Mouse (Mus musculus): ENCODE measurements around the gene Pde3a. TPM values are rescaled to one million over a fixed set of nuclear protein-coding genes. Genes with fewer than 3 reads are reported as not detected.

Pde3a gene
- total RNA-seq, 2 experiments from 2014 or later: 2.1 to 2.6 TPM

DNA sequence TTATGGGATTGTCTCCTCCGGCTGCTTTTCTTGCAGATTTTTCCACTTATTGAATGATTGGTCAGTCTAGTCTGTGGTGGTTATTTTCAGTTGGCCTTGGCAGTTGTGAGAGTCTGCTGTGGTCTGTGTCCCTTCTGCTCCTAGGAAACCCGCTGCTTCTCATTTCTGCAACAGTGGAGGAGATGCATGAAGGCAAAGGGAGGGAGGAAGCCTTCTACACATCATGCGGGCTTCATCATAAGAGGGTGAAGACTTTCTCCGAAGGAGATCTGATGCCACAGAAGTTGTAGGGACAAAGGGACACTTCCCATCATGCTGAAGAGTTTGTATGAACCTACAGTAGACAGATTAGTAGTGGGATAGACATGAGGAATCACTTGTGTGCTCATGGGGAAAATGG lies 16.2 kb downstream of the Pde3a start:
- DNase-seq (ENCODE audit: low spot score in 2 of 2): no peak

DNA sequence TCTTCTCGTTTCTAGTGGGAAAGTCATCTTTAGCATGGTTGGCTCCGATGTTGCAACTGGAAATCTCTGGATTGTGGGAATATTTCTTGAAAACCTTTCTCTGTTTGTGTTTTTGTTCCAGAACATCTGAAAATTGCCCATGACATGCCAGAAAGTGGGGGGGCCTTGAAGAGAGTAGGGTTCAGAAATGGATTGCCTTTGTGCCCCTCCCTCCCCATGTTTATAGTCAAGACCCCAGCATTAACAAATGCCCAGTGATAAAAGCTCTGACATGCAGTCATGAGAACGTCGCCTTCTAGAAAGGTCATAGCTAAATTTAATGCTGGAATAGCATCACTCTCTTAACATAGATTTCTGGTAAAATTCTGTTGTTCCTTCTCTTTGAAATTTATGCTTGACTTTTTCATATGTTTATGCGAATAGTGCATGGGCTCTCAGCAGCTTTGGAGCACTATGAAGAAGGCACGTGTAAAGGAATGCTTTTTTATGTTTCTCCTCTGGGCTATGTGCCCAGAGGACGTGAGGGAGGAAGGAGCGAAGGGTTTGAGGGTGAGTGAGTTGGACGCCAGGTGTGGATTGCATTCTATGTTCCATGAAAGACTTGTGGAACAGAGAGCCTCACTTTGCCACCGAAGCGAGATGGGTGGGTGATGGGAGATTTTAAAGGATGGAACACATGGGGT lies 19.0 kb downstream of the Pde3a start:
- no peak for DNase-seq (ENCODE audit: low spot score in 2 of 2)

DNA sequence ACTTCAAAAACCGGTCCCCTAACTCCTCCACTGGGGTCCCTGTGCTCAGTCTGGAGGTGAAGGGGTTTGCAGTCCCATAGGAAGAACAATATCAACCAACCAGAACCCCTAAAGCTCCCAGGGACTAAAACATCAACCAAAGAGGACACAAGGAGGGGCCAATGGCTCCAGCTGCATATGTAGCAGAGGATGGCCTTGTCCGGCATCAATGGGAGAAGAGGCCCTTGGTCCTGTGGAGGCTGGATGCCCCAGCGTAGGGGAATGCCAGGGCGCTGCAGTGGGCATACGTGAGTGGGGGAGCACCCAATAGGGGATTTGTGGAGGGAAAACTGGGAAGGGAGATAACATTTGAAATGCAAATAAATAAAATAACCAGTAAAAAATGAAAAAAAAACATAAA lies 19.8 kb downstream of the Pde3a start:
- no peak for DNase-seq (ENCODE audit: low spot score in 2 of 2)

DNA sequence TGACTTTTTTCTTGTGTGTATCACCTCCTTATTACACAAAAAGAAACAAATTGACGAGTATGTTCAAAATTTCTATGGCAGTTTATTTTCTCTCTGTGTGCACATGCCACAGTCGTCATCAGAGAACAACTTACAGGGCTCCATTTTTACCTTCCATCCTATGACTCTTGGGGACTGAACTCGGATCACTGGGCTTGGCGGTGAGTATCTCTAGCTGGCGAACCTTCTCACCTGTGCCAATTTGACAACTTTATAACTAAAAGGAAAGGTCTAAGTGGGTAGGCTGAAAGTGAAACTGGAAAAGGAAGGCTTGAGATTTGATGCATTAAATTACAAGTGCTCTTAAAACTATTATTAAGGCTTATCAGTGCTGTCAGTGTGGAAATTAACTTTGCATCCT lies 22.1 kb downstream of the Pde3a start:
- no peak for DNase-seq (ENCODE audit: low spot score in 2 of 2)

DNA sequence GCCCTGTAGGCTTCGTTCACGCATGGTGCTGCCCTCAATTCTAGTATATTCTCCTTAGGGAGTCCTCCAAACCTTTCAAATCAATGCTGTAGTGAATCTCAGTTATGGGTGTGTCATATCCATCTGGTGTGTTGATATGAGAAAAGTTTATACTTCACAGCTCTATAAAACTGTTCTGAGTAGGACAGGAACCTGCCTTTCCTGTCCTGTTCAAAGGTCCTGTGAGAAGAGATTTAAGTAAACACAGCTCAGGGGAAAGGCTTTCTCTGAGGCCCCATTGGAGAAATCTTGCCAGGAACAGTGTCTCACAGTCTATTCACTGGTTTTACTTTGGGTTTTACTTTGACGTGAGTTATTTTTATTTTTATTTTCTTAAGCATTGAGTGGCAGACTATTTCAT lies 22.5 kb downstream of the Pde3a start:
- no peak for DNase-seq (ENCODE audit: low spot score in 2 of 2)

DNA sequence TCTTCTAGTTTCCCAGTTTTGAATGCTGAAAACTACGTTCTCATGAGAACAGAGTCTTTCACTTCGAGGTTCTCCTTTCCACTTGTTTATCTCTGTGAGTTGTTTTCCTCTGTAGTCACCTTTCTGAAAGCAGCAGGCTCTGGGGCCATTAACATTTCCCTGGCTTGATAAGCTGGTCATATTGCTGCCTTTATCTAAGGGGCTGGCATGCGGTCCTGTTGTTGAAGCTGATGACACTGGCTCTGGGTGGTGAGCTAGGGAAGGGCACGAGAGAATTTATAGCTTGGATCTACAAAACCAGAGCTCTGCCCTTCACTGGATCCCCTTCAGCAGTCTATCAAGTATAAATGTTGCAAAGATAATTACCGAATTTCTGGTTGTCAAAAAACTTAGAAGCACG lies 24.6 kb downstream of the Pde3a start:
- no peak for DNase-seq (ENCODE audit: low spot score in 2 of 2)

DNA sequence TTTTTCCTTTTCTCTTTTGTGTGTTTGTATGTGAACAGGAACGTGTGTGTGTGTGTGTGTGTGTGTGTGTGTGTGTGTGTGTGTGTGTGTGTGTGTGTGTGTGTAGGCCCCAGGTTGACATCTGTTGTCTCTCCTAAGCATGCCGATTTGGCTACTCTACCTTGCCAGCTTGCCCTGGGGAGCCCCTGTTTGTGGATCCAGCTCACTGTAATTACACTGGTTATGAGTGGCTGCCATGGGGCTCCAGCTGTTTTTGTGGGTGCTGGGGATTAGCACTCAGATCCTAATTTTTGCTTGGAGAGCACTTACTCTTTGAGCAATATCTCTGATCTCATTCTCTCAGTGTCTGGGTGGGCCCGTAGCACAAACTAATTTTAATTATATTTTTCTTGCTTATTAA lies 32.6 kb downstream of the Pde3a start:
- DNase-seq (ENCODE audit: low spot score in 2 of 2): no peak

DNA sequence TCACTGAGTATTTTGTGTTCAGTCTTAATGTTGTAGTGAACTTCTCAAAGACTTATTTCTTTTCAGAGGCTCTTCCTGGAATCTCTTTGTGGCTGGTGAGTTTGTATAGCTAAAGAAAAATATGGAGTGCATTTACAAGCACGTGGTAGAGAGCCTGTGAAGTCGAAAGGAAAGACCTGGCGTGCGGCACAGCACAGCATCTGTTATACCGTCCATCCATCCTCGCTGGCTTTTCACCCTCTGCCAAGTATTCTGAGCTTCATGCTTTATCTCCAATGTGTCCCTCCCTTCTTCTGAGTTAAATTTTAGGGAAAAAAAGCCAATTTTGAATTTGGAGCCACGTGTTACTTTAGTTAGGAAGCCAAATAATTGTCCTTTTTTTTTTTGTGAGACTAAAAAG lies 33.7 kb downstream of the Pde3a start:
- no peak for DNase-seq (ENCODE audit: low spot score in 2 of 2)

DNA sequence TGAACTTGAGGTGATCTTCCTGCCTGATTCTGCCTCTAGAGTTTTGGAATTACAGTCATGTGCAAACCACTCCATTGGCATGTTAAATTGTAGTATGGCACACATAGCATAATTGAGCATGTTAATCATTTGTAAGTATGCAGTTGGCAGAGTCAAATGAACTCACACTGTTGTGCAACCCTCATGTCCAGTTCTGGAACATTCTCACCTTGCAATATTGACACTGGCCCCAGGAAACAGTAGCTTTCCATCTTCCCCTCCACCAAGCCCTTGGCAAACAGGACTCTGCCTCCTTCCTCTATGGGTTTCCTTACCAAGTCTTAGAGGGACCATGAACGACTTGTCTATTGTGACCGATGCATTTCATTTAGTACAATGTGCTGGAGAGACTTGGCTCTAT lies 42.1 kb downstream of the Pde3a start:
- DNase-seq (ENCODE audit: low spot score in 2 of 2): no peak

DNA sequence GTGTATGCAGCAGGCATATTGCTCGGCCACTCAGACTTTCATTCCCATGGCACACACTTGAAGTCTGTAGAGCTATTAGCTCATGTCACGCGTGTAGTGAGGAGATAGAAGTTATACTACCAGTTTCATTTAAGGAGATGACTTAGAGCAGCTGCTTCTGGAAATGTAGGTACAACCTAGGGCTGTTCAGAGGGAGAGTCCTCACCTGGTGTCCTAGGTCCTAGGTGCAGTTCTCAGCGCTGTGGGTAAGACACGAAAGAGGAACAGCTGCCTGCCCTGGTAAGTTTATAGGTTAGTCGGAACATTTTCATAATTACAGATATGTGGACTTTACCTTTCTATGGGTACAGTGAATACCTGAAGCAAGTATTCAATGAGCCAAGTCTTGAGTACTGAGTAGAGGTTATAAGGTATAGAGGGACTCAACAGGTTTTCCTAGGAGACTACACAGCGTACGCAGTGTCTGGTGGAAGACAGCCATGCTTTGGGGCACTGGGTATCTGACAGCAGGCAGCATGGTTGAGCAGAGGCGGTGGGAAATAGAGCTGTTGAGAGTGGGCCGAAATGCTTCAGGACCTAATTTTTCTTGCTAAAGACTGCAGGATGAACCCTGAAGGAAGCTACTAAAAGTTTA lies 43.9 kb downstream of the Pde3a start:
- DNase-seq (ENCODE audit: low spot score in 2 of 2): no peak

DNA sequence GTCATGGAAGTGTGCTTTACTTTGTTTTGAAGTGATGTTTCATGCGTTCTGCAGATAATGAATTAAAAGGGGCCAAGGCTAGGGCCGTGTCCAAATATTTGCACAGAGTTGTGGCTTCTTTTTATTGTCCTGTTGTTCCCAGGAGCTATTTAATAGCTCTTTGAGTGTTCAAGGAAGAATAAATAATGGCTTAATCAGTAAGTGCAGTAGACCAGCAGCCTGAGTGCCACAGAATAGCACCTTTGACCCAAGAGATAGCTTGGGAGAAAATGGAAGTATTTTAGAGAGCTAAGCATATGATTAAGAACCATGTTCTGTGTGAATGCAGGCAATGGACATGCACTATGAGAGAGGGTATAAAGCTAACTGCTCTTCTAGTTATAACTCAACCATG lies 44.4 kb downstream of the Pde3a start:
- DNase-seq (ENCODE audit: low spot score in 2 of 2): no peak

DNA sequence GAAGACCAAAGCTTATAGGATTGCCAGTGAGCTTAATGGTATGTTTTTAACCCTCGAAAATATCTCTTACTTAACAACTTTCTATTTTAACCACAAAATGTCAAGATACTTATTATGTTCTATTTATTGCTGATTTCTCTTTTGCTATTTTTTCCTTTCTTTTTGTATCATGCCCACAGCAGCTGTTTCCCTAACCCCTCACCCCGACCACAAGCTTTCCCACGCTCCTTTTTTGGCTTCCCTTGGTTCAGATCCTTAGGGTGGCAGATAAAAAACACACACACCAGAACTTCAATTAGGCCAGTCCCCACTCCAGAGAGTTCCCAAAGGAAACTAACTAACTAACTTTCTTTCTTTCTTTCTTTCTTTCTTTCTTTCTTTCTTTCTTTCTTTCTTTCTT lies 46.2 kb downstream of the Pde3a start:
- no peak for DNase-seq (ENCODE audit: low spot score in 2 of 2)

DNA sequence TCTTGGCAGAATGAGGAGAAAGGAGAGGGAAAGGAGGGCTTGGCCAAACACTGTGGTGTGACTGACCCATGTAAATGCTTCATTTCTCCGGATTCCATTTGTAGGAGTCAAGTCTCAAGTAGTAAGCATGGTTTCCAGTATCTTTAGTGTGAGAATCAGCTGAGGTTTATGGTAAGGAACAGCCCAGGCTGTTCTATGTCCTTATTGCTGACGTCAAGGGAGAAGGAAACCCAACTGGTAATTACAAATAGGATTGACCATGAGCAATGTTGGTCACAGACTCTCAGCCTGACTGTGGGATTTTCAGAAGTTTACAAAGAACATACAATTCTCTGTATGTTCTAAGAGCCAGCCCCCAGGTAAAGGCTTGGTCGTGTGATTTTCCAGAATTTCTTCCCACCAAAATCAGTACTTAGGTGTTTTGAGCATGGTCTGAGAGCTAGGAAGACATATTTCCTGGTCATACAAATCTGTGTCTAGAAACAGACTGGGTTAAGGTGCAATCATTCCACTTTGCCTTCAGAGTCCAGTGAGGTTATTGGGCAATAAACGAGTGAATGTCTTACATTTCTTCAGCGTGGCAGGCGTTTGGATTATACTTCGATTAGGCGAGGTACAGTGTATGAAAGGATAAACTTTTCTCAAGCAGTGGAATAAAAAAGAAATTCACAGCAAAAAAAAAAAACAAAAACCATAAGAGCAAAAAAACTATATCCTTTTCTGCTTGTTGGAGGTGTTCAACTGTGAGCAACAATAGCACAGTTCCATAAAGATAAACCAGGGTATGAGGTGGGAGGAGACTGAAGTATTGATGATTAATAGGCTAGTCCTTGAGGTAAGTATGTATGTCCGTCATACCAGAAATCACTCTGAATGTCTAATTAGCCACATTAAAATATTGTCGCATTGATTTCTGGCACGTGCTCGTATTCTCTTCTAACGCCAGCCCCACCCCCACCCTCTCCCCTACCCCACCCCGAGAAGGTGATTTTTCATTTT lies 53.0 kb downstream of the Pde3a start:
- DNase-seq (ENCODE audit: low spot score in 2 of 2): no peak

DNA sequence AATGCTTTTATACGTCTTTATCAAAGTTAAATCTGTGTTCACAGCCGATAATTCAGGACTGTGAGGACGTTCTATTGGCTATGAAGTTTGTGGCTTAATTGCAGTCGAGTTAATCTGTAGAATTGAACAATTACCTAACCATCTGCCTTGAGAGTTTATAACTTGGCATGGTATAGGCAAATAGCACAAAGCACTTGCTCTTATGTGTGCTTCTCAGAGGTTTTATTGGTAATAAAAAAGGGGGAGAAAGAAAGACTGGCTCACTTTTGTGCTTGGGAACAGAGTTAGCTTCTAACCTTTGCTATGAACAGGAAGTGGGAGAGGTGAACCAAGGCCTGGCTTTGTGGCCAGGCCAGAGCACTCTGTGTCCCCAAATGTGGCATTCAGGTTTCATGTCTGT lies 53.8 kb downstream of the Pde3a start:
- DNase-seq (ENCODE audit: low spot score in 2 of 2): no peak

DNA sequence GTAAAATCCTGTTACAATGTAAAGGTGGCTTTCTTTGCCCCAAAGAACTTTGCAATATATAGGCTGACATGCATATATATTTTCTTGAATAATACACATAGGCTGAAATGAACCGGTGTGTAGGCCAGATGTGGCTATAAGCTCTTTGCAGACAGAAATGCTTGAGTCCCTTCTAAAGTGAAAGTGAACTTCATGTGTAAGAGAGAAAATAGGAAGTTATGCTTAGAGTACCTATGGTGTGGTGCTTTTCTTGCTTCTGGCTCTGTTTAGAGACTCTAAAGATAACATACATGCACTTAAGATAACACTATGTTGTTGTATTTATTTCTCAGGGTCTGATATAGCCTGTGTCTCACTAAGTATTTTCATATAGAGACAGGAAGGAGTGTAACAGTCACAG lies 58.3 kb downstream of the Pde3a start:
- no peak for DNase-seq (ENCODE audit: low spot score in 2 of 2)

DNA sequence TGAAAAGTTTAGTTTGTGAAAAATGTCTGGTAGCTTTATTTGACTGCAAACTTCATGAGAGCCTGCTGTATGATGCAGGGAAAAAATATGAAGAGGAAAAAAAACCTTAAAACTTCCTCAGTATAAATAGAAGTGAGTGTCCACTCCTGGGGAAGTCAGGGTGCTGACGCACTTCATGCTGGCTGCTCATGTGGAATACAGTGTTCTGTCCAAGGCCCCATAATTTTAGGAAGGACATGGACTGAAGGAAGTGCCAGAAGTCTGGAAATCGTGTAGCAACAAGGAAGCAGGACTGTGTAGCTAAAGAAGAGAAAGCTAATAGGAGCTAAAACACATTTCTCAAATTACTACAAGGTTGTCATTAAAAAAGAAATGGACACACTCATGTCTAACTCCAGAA lies 59.4 kb downstream of the Pde3a start:
- no peak for DNase-seq (ENCODE audit: low spot score in 2 of 2)

DNA sequence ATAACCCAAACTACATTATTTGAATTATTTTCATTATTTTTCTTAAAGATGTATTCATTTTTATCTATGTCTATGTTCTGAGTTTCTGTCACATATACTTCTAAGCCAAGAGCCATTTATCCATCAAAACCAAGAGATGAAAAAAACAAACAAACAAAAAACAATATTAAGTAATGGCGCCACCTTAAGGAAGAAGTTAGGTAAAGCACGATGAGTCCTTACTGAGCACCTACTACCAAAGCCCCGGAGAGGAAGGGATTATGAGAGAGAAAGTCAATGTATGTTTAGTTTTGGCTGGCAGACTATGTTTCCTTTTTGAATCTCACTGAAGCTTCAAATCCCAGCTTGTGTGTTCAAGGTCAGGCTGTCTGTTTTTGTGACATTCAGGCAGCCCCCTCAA lies 60.8 kb downstream of the Pde3a start:
- DNase-seq (ENCODE audit: low spot score in 2 of 2): no peak

DNA sequence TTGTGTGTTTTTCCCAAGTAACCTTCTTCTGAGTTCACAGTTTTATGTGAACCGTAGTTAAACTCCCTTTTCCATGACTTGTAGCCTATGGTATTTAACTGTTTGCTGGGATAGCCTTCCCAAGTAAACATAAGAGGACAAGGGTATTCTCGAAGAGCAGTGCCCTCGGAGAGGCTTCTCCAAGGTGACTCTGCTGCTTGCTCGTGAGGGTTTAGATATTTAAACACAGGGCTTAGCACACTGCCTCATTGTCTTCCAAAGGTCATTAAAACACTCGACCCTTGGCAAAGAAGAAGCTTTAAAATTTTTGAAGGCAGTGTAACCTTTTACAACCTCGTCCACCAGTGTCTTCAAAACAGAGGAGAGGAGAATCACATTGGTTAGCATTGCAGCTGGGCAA lies 61.3 kb downstream of the Pde3a start:
- no peak for DNase-seq (ENCODE audit: low spot score in 2 of 2)

DNA sequence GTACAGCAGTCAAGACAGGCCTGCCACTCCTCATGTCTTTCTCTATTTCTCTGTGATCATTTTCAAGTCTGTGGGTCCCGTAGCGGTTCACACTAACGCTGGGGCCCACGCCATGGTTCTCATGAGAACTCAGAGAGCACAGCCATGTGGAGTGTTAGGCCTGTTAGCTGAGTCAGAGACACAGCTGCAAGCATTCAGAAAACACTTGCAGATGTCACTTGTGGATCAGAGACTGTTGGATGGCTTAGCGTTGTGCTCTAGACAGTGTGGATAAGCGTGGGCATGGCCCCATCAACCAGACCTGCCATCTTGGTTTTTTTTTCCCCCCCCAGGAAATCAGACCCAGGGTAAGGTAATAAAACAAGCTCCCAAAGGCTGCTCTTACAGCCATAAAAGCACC lies 62.5 kb downstream of the Pde3a start:
- no peak for DNase-seq (ENCODE audit: low spot score in 2 of 2)

DNA sequence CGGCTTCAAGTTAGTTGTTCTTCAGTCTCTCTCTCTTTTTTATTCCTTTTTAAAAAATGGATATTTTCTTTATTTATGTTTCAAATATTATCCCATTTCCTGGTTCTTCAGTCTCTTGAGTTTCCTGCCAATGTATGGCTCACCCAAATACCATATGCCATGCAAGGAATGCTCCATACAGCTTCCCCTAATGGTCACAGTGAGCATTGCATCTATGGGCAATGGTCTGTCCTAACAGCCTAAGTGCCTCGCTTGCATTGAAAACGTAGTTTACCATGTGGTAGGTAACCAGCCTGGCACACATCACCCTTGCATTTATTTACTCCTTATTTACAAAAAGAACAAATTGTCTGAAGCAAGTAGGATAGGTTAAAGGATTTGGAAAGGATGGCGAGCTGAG lies 64.0 kb downstream of the Pde3a start:
- DNase-seq (ENCODE audit: low spot score in 2 of 2): no peak

DNA sequence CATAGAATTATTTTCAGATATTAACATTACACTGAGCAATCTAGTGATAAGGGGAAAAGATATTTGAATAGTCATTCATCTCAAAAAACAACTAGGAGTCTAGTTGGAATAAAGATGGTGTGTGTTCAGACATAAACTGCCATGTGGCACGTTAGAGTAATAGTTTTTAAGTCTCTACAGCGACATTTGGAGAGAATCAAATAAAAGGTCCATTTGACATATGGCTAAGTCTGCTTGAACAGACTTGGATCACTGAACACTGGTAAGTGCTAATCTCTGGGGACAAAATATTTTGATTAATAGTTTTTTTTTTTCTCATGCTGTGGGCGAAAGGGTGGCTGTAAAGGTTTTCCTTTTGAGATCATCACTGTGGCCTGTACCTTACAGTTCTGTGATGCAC lies 69.4 kb downstream of the Pde3a start:
- no peak for DNase-seq (ENCODE audit: low spot score in 2 of 2)

DNA sequence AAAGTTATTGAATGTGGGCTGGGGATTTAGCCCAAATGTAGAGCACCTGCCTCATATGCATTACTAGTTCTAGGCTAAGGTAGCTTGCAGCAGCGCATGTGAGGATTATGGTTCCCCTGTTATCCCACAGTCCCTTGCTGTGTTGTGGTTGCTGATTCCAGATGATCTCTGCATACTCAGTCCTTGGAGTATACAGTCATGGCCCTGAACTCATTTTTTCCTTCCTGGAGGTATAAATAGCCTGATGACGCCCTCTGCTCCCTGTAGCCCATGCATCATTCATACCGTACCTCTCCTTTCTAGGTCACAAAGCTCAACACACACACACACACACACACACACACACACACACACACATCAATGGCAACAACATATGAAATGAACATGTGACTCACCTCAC lies 72.2 kb downstream of the Pde3a start:
- DNase-seq (ENCODE audit: low spot score in 2 of 2): no peak
